Mouse (Mus musculus) intestine, postnatal 0 days (tissue): ENCODE results near the gene Hormad1. TPM values are rescaled to one million over a fixed set of nuclear protein-coding genes. Genes with fewer than 3 reads are reported as not detected.
A peak's percentile ranks its signal among the peaks of the same experiment; 100 is the strongest.

Experiments
- ATAC-seq: fragments of 200-750 bp; cut with Nextera tagmentation; 2 replicates; pipeline ENCODE4 v1.8.0; 2017; ENCODE audit warnings: mild to moderate bottlenecking, moderate TSS enrichment, moderate library complexity
- H3K27ac ChIP-seq: fragments of 300-500 bp; sonication (generic); 2 replicates; pipeline ENCODE4 v1.5.1; 2014; ENCODE audit warnings: mild to moderate bottlenecking, low read depth, low read length, moderate library complexity
- H3K27me3 ChIP-seq: fragments of 300-500 bp; sonication (generic); replicated peaks from 2 replicates; pipeline ENCODE4 v1.6.1; 2014; ENCODE audit warnings: low read length, mixed read lengths; ENCODE audit not compliant: control insufficient read depth, insufficient read depth
- H3K36me3 ChIP-seq: fragments of 300-500 bp; sonication (generic); 2 replicates; pipeline ENCODE4 v1.6.1; 2014; ENCODE audit warnings: mild to moderate bottlenecking, moderate library complexity; ENCODE audit not compliant: control insufficient read depth, insufficient read depth
- H3K4me1 ChIP-seq: fragments of 300-500 bp; sonication (generic); replicated peaks from 2 replicates; pipeline ENCODE4 v1.6.1; 2014; ENCODE audit warnings: antibody characterized with exemption, low read length, mixed read lengths; ENCODE audit not compliant: control insufficient read depth, insufficient read depth
- H3K4me2 ChIP-seq: fragments of 300-500 bp; sonication (generic); replicated peaks from 2 replicates; pipeline ENCODE4 v1.6.1; 2014; ENCODE audit warnings: low read depth, mild to moderate bottlenecking, moderate library complexity
- H3K4me3 ChIP-seq: fragments of 300-500 bp; sonication (generic); 2 replicates; pipeline ENCODE4 v1.5.1; 2014; ENCODE audit warnings: low read depth, low read length
- H3K9ac ChIP-seq: fragments of 300-500 bp; sonication (generic); 2 replicates; pipeline ENCODE4 v1.6.1; 2014; ENCODE audit warnings: mild to moderate bottlenecking, low read depth, low read length
- H3K9me3 ChIP-seq: fragments of 300-500 bp; sonication (generic); 2 replicates; pipeline ENCODE4 v1.6.1; 2016; ENCODE audit warnings: mixed run types; ENCODE audit not compliant: control insufficient read depth
- CTCF ChIP-seq: sonication (generic); IDR thresholded peaks from 2 replicates; pipeline ENCODE4 v1.5.1; 2016; ENCODE audit warnings: low read depth, mild to moderate bottlenecking, control low read depth, antibody characterized with exemption, moderate library complexity
- WGBS: fragments of 180-500 bp; shearing (Covaris S2); extraction: QIAGEN DNeasy Blood & Tissue Kit; methylation state at CpG from one replicate; pipeline ENCODE4 v1.1.7; 2014; 5-methylcytosine and 5-hydroxymethylcytosine counted together
- polyA plus RNA-seq: library from polyadenylated mRNA; unstranded; fragments of >200 nt; fragmentation: Nextera tagmentation; extraction: Ambion mirVana; gene quantifications from 2 replicates; pipeline ENCODE4 v1.2.1, GENCODE M21; 2015

The Hormad1 gene
- polyA plus RNA-seq, 1 experiment from 2014 or later = not detected

DNA sequence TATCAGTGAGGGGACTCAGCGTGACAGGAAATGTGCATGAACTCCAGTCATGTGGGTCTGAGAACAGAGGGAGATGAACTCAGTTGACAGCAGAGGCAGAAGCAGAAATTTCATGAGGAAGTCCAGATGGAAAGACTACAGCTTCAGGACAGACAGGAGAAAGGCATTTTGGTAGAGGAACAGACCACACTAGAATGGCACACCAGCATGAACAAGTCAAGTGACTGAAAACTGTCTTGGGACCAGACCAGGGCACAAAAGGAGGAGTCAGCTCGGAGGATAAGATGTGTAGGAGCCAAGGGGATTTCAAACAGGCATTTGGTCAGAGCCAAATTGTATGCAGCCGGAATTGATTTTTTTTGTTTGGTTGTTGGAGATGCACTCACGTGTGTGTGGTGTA is 76.2 kb downstream of the Hormad1 start:
- Histone ChIP-seq H3K4me2 (no peak overlapping the region), H3K9me3 (no peaks in the 10 kb centered on the region), H3K27me3 (no peaks in the 10 kb centered on the region), H3K36me3 (peaks cover 50% of the 10 kb centered on the region), H3K9ac (no peak overlapping the region), H3K4me1 (no peaks in the 10 kb centered on the region; the same call in 1 of the 2 replicates), H3K4me3 (no peak overlapping the region), H3K27ac (0 out of 2 replicates have a peak overlapping the region, but pooled peaks have one; percentile 0)
- no peak for TF ChIP-seq CTCF
- ATAC-seq = no peak
- WGBS = 56% methylated on average over 4 of the region's 4 CpGs

DNA sequence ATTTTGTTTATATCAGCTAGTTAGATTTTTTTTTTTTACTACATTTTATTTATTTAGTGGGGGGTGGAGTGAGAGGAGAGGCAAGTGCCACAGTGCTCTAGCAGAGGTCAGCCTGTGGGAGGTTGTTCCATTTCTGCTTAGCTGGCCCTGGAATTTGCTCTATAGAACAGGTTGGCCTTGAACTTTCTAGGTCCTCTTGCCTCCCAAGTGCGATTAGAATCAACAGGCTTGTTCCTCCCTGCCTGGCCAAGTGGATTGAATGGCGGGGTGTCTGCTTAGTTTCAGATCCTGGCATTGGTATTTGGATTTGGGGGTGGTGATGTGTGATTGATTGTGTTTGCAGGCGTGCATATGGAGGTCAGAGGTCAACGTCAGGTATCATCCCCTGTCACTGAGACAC is 76.6 kb downstream of the Hormad1 start:
- TF ChIP-seq CTCF = no peak

More for the DNA sequence above, 76.6 kb downstream of the Hormad1 start:
- Histone ChIP-seq H3K27ac (no peak overlapping the region), H3K4me2 (no peak overlapping the region), H3K9ac (no peak overlapping the region), H3K27me3 (no peaks in the 10 kb centered on the region), H3K4me1 (no peaks in the 10 kb centered on the region; the same call in 1 of the 2 replicates), H3K4me3 (no peak overlapping the region), H3K36me3 (peaks cover 46% of the 10 kb centered on the region), H3K9me3 (no peaks in the 10 kb centered on the region)
- no peak for ATAC-seq
- 44% methylated on average over 4 of the region's 4 CpGs for WGBS

Other genes starting within 250 kb of the Hormad1 start
- gene Cers2, start 244.9 kb upstream of the Hormad1 start, polyA plus RNA-seq = 109 and 120 TPM in 2 replicates
- gene Setdb1, start 202.5 kb upstream of the Hormad1 start, polyA plus RNA-seq = 7.5 and 7.7 TPM in 2 replicates
- not detected in 2 replicates for gene 4930558C23Rik, start 156.8 kb upstream of the Hormad1 start, polyA plus RNA-seq
- gene Arnt, start 125.3 kb upstream of the Hormad1 start, polyA plus RNA-seq = 11.7 and 13.4 TPM in 2 replicates
- 9.1 and 9.8 TPM in 2 replicates for gene Ctsk, start 60.4 kb upstream of the Hormad1 start, polyA plus RNA-seq
- gene Ctss, start 32.9 kb upstream of the Hormad1 start, polyA plus RNA-seq = 195 and 202 TPM in 2 replicates
- gene Golph3l, start 29.3 kb downstream of the Hormad1 start, polyA plus RNA-seq = 26.9 and 27.6 TPM in 2 replicates
- gene Ensa, start 65.3 kb downstream of the Hormad1 start, polyA plus RNA-seq = 44.0 and 48.2 TPM in 2 replicates
- 52.4 and 53.3 TPM in 2 replicates for gene Mcl1, start 99.1 kb downstream of the Hormad1 start, polyA plus RNA-seq
- gene Adamtsl4, start 128.2 kb downstream of the Hormad1 start, polyA plus RNA-seq = 3.2 and 3.8 TPM in 2 replicates
- gene Ecm1, start 179.9 kb downstream of the Hormad1 start, polyA plus RNA-seq = 35.8 and 39.1 TPM in 2 replicates
- gene Tars2, start 200.5 kb downstream of the Hormad1 start, polyA plus RNA-seq = 14.9 TPM in 2 replicates